Mouse (Mus musculus) embryonic facial prominence, embryonic 14.5 days (tissue): ENCODE measurements around the gene Ppp2r2c. TPM values are rescaled to one million over a fixed set of nuclear protein-coding genes. Genes with fewer than 3 reads are reported as not detected.

ENCODE experiments used
- ATAC-seq: fragments of 200-750 bp; cut with Nextera tagmentation; 2 replicates; pipeline ENCODE4 v1.8.0; 2017; ENCODE audit warnings: low read depth, moderate number of reproducible peaks, moderate TSS enrichment
- DNase-seq: peaks from one replicate; pipeline ENCODE4 v3.0.0-alpha.2; 2015; ENCODE audit warnings: low spot score
- H3K27ac ChIP-seq: fragments of 300-500 bp; sonication (generic); replicated peaks from 2 replicates; pipeline ENCODE4 v1.5.1; 2014; ENCODE audit warnings: low read depth, mild to moderate bottlenecking, low read length, moderate library complexity
- H3K27me3 ChIP-seq: fragments of 300-500 bp; sonication (generic); replicated peaks from 2 replicates; pipeline ENCODE4 v1.6.1; 2014; ENCODE audit warnings: low read length; ENCODE audit not compliant: control insufficient read depth, insufficient read depth
- H3K36me3 ChIP-seq: fragments of 300-500 bp; sonication (generic); 2 replicates; pipeline ENCODE4 v1.6.1; 2014; ENCODE audit warnings: low read length, mixed read lengths; ENCODE audit not compliant: control insufficient read depth, insufficient read depth
- H3K4me1 ChIP-seq: fragments of 300-500 bp; sonication (generic); 2 replicates; pipeline ENCODE4 v1.6.1; 2014; ENCODE audit warnings: antibody characterized with exemption, low read length; ENCODE audit not compliant: control insufficient read depth, insufficient read depth
- H3K4me2 ChIP-seq: fragments of 300-500 bp; sonication (generic); 2 replicates; pipeline ENCODE4 v1.6.1; 2014; ENCODE audit warnings: low read depth, mild to moderate bottlenecking, low read length, moderate library complexity, mixed read lengths
- H3K4me3 ChIP-seq: fragments of 300-500 bp; sonication (generic); 2 replicates; pipeline ENCODE4 v1.5.1; 2014; ENCODE audit warnings: low read depth, mild to moderate bottlenecking, low read length
- H3K9ac ChIP-seq: fragments of 300-500 bp; sonication (generic); 2 replicates; pipeline ENCODE4 v1.6.1; 2014; ENCODE audit warnings: low read depth, mild to moderate bottlenecking, low read length, moderate library complexity, mixed read lengths
- H3K9me3 ChIP-seq: fragments of 300-500 bp; sonication (generic); 2 replicates; pipeline ENCODE4 v1.6.1; 2016; ENCODE audit warnings: low read length; ENCODE audit not compliant: control insufficient read depth
- WGBS: fragments of 180-500 bp; shearing (Covaris S2); extraction: QIAGEN DNeasy Blood & Tissue Kit; methylation state at CpG from one replicate; pipeline ENCODE4 v1.1.7; 2014; 5-methylcytosine and 5-hydroxymethylcytosine counted together
- polyA plus RNA-seq: library from polyadenylated mRNA; unstranded; fragments of >200 nt; fragmentation: Nextera tagmentation; extraction: Ambion mirVana; gene quantifications from 2 replicates; pipeline ENCODE4 v1.2.1, GENCODE M21; 2014

Ppp2r2c gene
- polyA plus RNA-seq, 1 experiment from 2014 or later, result 3.1 TPM

DNA sequence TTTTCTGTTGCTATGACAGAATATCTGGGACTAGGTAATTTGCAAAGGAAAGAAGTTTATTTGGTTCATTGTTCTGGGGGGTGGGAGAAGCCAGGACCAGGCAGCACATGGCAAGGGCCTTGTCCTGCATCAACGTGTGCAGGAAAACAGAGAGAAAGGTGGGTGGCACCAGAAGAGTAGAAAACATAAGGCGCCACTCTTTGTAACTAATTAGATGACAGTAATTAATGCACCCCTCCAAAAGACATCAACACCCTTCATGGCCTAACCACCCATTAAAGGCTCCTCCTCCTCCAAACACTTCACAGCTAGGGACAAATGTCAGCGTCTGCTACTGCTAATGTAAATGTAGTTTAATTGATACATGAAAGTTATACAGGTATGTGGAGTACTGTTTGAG is 121.9 kb downstream of the Ppp2r2c start:
- no peaks in the 10 kb centered on the region for H3K9me3 ChIP-seq
- no peaks in the 10 kb centered on the region for H3K27me3 ChIP-seq
- H3K36me3 ChIP-seq, result no peaks in the 10 kb centered on the region
- H3K4me2 ChIP-seq, result no peak overlapping the region
- H3K4me1 ChIP-seq, result no peaks in the 10 kb centered on the region
- H3K9ac ChIP-seq, result no peak overlapping the region
- no peak for ATAC-seq
- no peak for DNase-seq
- no peak overlapping the region for H3K27ac ChIP-seq
- no peak overlapping the region for H3K4me3 ChIP-seq
- WGBS, result 65% methylated on average over 3 of the region's 3 CpGs

DNA sequence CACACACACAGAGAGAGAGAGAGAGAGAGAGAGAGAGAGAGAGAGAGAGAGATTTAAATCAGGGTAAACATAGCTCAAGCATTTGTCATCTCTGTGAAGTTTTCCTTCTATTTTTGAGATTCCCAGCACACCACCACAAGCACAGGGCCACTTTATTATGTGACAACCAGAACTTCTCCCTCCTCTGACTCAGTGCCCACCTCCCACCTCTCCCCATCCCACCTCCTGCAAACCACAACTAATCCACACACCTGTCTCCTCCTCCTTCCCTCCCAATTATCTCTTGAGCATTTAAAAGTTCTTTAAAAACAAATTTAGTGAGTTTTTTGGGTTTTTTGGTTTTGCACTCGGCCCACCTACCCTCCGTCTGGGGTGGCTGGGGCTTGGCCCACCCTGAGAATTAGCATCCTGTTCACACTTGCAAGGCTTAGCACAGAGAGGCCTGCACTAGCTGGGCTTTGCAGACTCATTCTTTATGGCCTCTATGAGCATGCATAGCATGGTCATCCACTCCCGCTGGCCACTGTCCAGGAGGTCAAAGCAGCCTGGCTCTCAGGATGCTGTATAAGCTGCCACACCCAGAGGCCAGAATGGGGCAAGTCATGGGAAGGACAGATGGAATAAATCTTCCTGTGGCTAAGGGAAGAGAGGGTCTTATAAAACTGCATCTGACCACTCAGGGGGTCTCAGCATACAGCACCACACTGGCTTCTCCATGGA is 122.5 kb downstream of the Ppp2r2c start:
- no peaks in the 10 kb centered on the region for H3K27me3 ChIP-seq
- no peaks in the 10 kb centered on the region for H3K4me1 ChIP-seq
- H3K36me3 ChIP-seq, result no peaks in the 10 kb centered on the region
- ATAC-seq (no peak), DNase-seq (no peak)
- no peak overlapping the region for H3K4me2 ChIP-seq
- H3K9ac ChIP-seq, result no peak overlapping the region
- WGBS, result 63% methylated on average over 3 of the region's 3 CpGs
- no peaks in the 10 kb centered on the region for H3K9me3 ChIP-seq
- no peak overlapping the region for H3K4me3 ChIP-seq
- H3K27ac ChIP-seq, result no peak overlapping the region

DNA sequence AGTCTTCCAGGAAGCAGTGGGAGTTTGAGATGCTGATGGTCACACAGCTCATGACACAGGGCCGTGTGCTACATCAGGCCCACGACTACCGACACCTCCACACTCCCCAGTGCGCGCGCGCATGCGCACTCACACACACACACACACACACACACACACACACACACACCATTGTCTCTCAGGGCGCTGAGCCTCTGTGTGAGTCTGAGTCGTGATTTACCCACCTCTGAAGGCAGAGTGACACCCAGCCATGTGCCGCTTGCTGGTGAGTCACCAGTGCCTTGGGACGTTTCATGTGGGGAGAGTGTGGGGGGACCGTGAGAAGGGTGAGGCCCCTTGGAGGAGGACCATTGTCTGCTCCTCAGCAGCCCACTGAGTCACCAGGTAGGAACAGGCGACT is 128.1 kb downstream of the Ppp2r2c start:
- no peaks in the 10 kb centered on the region for H3K9me3 ChIP-seq

DNA sequence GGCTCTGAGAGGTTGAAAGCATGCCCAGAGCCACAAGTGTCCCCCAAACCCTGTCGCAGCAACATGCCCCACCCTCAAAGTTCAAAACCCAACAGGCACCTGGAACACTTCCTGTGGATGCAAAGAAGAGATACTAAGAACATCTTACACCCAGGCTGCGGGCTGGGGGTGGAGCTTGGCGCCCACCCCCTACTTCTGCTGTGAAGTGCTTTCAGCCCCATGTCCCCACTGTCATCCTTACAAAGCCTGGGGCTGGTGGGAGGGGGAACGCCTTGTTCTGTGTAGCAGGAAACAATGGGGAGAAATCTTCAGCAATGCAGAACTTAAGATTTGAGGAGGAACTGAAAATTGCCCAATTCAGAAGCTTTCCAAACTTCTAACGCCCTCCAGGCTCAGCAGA is 129.7 kb downstream of the Ppp2r2c start:
- no peaks in the 10 kb centered on the region for H3K36me3 ChIP-seq
- no peak overlapping the region for H3K9ac ChIP-seq
- H3K4me3 ChIP-seq, result no peak overlapping the region
- H3K4me1 ChIP-seq, result no peaks in the 10 kb centered on the region
- H3K27ac ChIP-seq, result no peak overlapping the region
- 41% methylated on average over 5 of the region's 5 CpGs for WGBS
- ATAC-seq (no peak), DNase-seq (no peak)
- H3K9me3 ChIP-seq, result no peaks in the 10 kb centered on the region
- H3K27me3 ChIP-seq, result no peaks in the 10 kb centered on the region
- no peak overlapping the region for H3K4me2 ChIP-seq

More for the DNA sequence above, 128.1 kb downstream of the Ppp2r2c start:
- Histone ChIP-seq H3K9ac (no peak overlapping the region), H3K36me3 (no peaks in the 10 kb centered on the region), H3K27ac (no peak overlapping the region), H3K4me3 (no peak overlapping the region), H3K27me3 (no peaks in the 10 kb centered on the region), H3K4me2 (no peak overlapping the region), H3K4me1 (no peaks in the 10 kb centered on the region)
- no peak for ATAC-seq
- DNase-seq, result no peak
- 85% methylated on average over 14 of the region's 14 CpGs for WGBS

DNA sequence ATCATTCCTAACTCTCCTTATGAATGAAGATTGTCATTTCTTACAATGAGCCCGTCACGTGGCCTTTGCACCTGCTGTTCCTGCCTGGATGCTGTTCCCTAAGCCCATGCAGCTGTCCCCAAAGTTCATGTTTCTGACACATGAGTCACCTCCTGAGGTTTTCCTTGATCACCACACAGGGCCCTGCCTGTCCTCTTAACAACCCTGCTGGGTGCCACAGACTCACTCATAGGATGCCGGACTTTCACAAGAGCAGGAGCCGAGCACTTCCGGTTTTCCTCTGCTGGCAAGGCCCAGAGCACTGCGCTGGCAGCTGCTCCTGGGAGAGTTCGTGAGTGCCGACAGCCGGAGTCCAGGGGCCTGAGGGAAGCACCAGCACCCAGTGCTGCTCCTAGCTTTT is 132.7 kb downstream of the Ppp2r2c start:
- WGBS, result 83% methylated on average over 9 of the region's 9 CpGs
- H3K9ac ChIP-seq, result no peak overlapping the region
- DNase-seq (peak; percentile 55), ATAC-seq (peak; percentile 60)
- no peak overlapping the region for H3K27ac ChIP-seq
- H3K4me1 ChIP-seq, result no peaks in the 10 kb centered on the region
- H3K4me3 ChIP-seq, result no peak overlapping the region
- H3K9me3 ChIP-seq, result no peaks in the 10 kb centered on the region
- H3K4me2 ChIP-seq, result no peak overlapping the region
- H3K36me3 ChIP-seq, result no peaks in the 10 kb centered on the region
- H3K27me3 ChIP-seq, result no peaks in the 10 kb centered on the region

DNA sequence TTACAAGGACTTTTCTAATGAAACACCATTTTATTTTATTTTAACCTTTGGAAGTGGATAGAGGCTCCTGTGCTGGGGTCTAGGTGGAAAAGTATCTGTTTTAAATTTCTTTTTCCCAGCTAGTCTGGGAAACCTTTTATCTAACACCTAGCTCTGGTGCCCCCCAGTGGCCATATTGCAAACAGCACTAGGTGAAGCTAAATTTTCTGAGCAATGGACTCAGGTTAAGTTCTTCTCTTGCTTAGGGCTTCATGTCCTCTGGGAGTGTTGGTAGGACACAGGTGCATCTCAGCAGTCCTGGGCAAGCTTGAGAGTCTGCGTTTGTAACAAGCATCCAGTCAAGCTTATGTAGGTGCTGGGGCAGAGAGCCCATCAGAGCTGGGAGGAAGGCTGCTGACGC is 133.7 kb downstream of the Ppp2r2c start:
- H3K9ac ChIP-seq, result no peak overlapping the region
- no peak overlapping the region for H3K4me2 ChIP-seq
- no peaks in the 10 kb centered on the region for H3K4me1 ChIP-seq
- DNase-seq (peak; percentile 58), ATAC-seq (no peak)
- no peaks in the 10 kb centered on the region for H3K36me3 ChIP-seq
- no peaks in the 10 kb centered on the region for H3K9me3 ChIP-seq
- no peaks in the 10 kb centered on the region for H3K27me3 ChIP-seq
- H3K4me3 ChIP-seq, result no peak overlapping the region
- H3K27ac ChIP-seq, result no peak overlapping the region
- 55% methylated on average over 2 of the region's 2 CpGs for WGBS

Other genes with a start within 250 kb of the Ppp2r2c start
- 20.7 and 21.5 TPM in 2 replicates for gene D5Ertd579e, start 172.5 kb upstream of the Ppp2r2c start, polyA plus RNA-seq
- 26.3 and 27.8 TPM in 2 replicates for gene Bloc1s4, start 119.9 kb upstream of the Ppp2r2c start, polyA plus RNA-seq
- 582 TPM in 2 replicates for gene Mrfap1, start 71.7 kb upstream of the Ppp2r2c start, polyA plus RNA-seq
- 22.2 and 24.2 TPM in 2 replicates for gene Man2b2, start 37.9 kb upstream of the Ppp2r2c start, polyA plus RNA-seq
- gene Wfs1, start 120.7 kb downstream of the Ppp2r2c start, polyA plus RNA-seq, result 13.3 and 13.5 TPM in 2 replicates
- 0.03 TPM in 1 of 2 replicates, not detected in the other for gene Gm1043, start 216.9 kb downstream of the Ppp2r2c start, polyA plus RNA-seq